10 mouse cellular contexts compared by ENCODE assay signal in the genomic region with DNA sequence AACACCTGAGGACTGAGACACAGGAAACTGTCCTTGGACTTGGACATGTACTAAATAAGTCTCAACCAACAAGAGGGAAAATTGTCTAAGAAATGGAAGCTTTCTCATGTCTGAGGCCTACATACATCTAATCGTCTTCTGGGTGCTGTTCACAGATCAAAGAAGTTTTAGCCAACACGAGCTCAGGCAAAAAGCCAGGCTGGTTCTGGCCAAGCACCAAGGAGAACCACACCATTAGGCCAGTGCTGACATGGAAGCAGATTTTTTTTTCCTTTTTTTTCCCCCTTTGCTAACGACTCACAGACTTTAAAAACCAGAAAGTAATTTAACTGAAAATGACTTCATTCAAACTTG. TPM values are rescaled to one million over a fixed set of nuclear protein-coding genes. Genes with fewer than 3 reads are reported as not detected.
DNase-seq lines count a peak whose midpoint lies in the region; ATAC-seq and TF ChIP-seq lines count a peak whose summit lies in the region.
"Had no signal": no experiment of that assay in that cellular context is flagged by ENCODE, and none has a peak within 500 bp of the region (broad histone marks: within the 10 kb centered on the region; RNA-seq: fewer than 3 reads in every experiment).

No protein-coding gene starts in this region.

- H3K27ac ChIP-seq in forebrain, postnatal 0 days (ENCODE audit: low read depth, low read length), result no peak overlapping the region
- H3K27ac ChIP-seq in forebrain, embryonic 16.5 days (ENCODE audit: low read length), result no peak overlapping the region
- no peak overlapping the region for H3K27ac ChIP-seq in liver, adult 2 months (replicated peaks; ENCODE audit: insufficient read depth, low read depth, low read length)

- no peaks in the 10 kb centered on the region for H3K27me3 ChIP-seq in forebrain, postnatal 0 days (ENCODE audit: insufficient read depth, low read length)
- no peaks in the 10 kb centered on the region for H3K27me3 ChIP-seq in forebrain, embryonic 16.5 days (replicated peaks; ENCODE audit: control insufficient read depth, insufficient read depth, low read length)
- H3K27me3 ChIP-seq in liver, adult 2 months (ENCODE audit: control insufficient read depth, insufficient read depth, low read length), result no peaks in the 10 kb centered on the region
- H3K27me3 ChIP-seq in myocyte (ENCODE audit: control insufficient read depth, insufficient read depth, insufficient read length), result no peaks in the 10 kb centered on the region

- TF ChIP-seq CTCF in forebrain, postnatal 0 days (IDR thresholded peaks at IDR 0.05; ENCODE audit: low read depth), result no peak
- no peak for TF ChIP-seq CTCF in liver, adult 2 months (IDR thresholded peaks at IDR 0.05; ENCODE audit: low read depth, low read length)

- peak; percentile 33 for DNase-seq in forebrain, postnatal 0 days
- DNase-seq in liver, adult 2 months (ENCODE audit: extremely low read depth, low read depth, low spot score), result peak; percentile 20
- no peak for DNase-seq in liver
- DNase-seq in fibroblast of lung, adult 2 months (ENCODE audit: low read depth), result peak; percentile 66
- no peak for DNase-seq in right cerebral cortex, postnatal 25 days
- DNase-seq in spleen, postnatal 36 days (ENCODE audit: low spot score in 2 of 2), result no peak
- DNase-seq: thymus, adult 2 months had no signal

- ATAC-seq in forebrain, postnatal 0 days, result no peak
- no peak for ATAC-seq in forebrain, embryonic 16.5 days
- ATAC-seq: CD4-positive, CD25-positive, alpha-beta regulatory T cell, adult 4 months had no signal

- H3K4me2 ChIP-seq in forebrain, postnatal 0 days (ENCODE audit: low read depth), result no peak overlapping the region
- H3K4me2 ChIP-seq in forebrain, embryonic 16.5 days (ENCODE audit: low read length), result no peak overlapping the region
- peak overlapping the region; percentile 93 for H3K4me2 ChIP-seq in myocyte (ENCODE audit: low read depth)

- peaks cover 6% of the 10 kb centered on the region for H3K79me2 ChIP-seq in liver, adult 2 months (ENCODE audit: control insufficient read depth, insufficient read depth, low read length)
- peaks cover 100% of the 10 kb centered on the region for H3K79me2 ChIP-seq in myocyte (ENCODE audit: control insufficient read depth, insufficient read depth)

- no peak for TF ChIP-seq POLR2A in liver, adult 2 months (IDR thresholded peaks at IDR 0.05; ENCODE audit: extremely low read depth, insufficient read depth, low read length)
- no peak for TF ChIP-seq POLR2A in myocyte (IDR thresholded peaks at IDR 0.05; ENCODE audit: insufficient read length, low read depth)

- H3ac ChIP-seq in myocyte (ENCODE audit: control insufficient read depth, insufficient read length), result no peak overlapping the region

- H3K36me3 ChIP-seq in forebrain, postnatal 0 days (ENCODE audit: insufficient read depth), result peaks cover 15% of the 10 kb centered on the region
- H3K36me3 ChIP-seq in forebrain, embryonic 16.5 days (ENCODE audit: control insufficient read depth, insufficient read depth), result no peaks in the 10 kb centered on the region; the same call in 1 of the 2 replicates
- H3K36me3 ChIP-seq in liver, adult 2 months (ENCODE audit: control insufficient read depth, insufficient read depth, low read length), result peaks cover 15% of the 10 kb centered on the region
- H3K36me3 ChIP-seq in myocyte (ENCODE audit: control insufficient read depth, insufficient read depth), result peaks cover 38% of the 10 kb centered on the region

- no peak overlapping the region for H3K9ac ChIP-seq in forebrain, postnatal 0 days
- H3K9ac ChIP-seq in forebrain, embryonic 16.5 days (replicated peaks; ENCODE audit: low read depth, low read length), result no peak overlapping the region
- H3K9ac ChIP-seq in liver, adult 2 months (ENCODE audit: low read depth, low read length), result no peak overlapping the region

- peaks cover 28% of the 10 kb centered on the region; the same call in 1 of the 2 replicates for H3K4me1 ChIP-seq in forebrain, postnatal 0 days (ENCODE audit: insufficient read depth)
- peaks cover 27% of the 10 kb centered on the region for H3K4me1 ChIP-seq in forebrain, embryonic 16.5 days (replicated peaks; ENCODE audit: control insufficient read depth, insufficient read depth, low read length)
- H3K4me1 ChIP-seq in liver, adult 2 months (ENCODE audit: control insufficient read depth, insufficient read depth, low read length), result peaks cover 6% of the 10 kb centered on the region

- H3K9me3 ChIP-seq in forebrain, postnatal 0 days (ENCODE audit: low read length), result no peaks in the 10 kb centered on the region
- no peaks in the 10 kb centered on the region for H3K9me3 ChIP-seq in forebrain, embryonic 16.5 days (ENCODE audit: control insufficient read depth, low read length)

- no peak overlapping the region for H3K4me3 ChIP-seq in forebrain, postnatal 0 days (ENCODE audit: low read depth, low read length)
- no peak overlapping the region for H3K4me3 ChIP-seq in forebrain, embryonic 16.5 days (replicated peaks; ENCODE audit: low read length)
- no peak overlapping the region for H3K4me3 ChIP-seq in liver, adult 2 months (ENCODE audit: insufficient read depth, low read depth, low read length)
- peak overlapping the region; percentile 92 for H3K4me3 ChIP-seq in myocyte

- WGBS in forebrain, postnatal 0 days, result 30% methylated on average over 3 of the region's 3 CpGs
- 20% methylated on average over 3 of the region's 3 CpGs for WGBS in forebrain, embryonic 16.5 days
- 35% methylated on average over 3 of the region's 3 CpGs for WGBS in liver, adult 2 months

TF ChIP-seq in myocyte, 11 proteins besides CTCF, POLR2A, EP300 and RAD21:
- TF ChIP-seq E2F4 (IDR thresholded peaks at IDR 0.05; ENCODE audit: insufficient read depth) (no peak), TCF12 (IDR thresholded peaks at IDR 0.05; ENCODE audit: insufficient read depth, poor library complexity, severe bottlenecking) (no peak), TCF3 (IDR thresholded peaks at IDR 0.05; ENCODE audit: insufficient read length, low read depth) (no peak), MAX (IDR thresholded peaks at IDR 0.05; ENCODE audit: low read depth) (no peak), MYOG (IDR thresholded peaks at IDR 0.05; ENCODE audit: control insufficient read depth in 1 of 3, insufficient read depth in 1 of 3, insufficient read length in 2 of 3, low read depth in 2 of 3) (no peak), MYOD1 (IDR thresholded peaks at IDR 0.05; ENCODE audit: control insufficient read depth in 1 of 3, insufficient read length in 2 of 3, low read depth in 2 of 3) (no peak), SRF (IDR thresholded peaks at IDR 0.05; ENCODE audit: control insufficient read depth, insufficient read length, low read depth) (no peak), REST (IDR thresholded peaks at IDR 0.05; ENCODE audit: insufficient read depth, insufficient read length) (no peak), POLR2AphosphoS2 (IDR thresholded peaks at IDR 0.05; ENCODE audit: insufficient read length, low read depth) (no peak), USF1 (IDR thresholded peaks at IDR 0.05; ENCODE audit: low read depth) (no peak), CEBPB (IDR thresholded peaks at IDR 0.05; ENCODE audit: insufficient read depth, poor library complexity, severe bottlenecking) (no peak)

RNA-seq across cellular contexts. Expression of a gene that starts 5.3 kb away (rescaled TPM):
- 89.3 and 116 TPM in 2 replicates for total RNA-seq in forebrain, postnatal 0 days (2014; rRNA removed)
- polyA plus RNA-seq in forebrain, postnatal 0 days (2015; fragmentation: Nextera tagmentation; extraction: Ambion mirVana), result 36.2 and 37.3 TPM in 2 replicates
- polyA plus RNA-seq in forebrain, embryonic 16.5 days (2015; fragmentation: Nextera tagmentation; extraction: Ambion mirVana), result 17.6 and 21.3 TPM in 2 replicates
- 16.8 and 18.4 TPM in 2 replicates for total RNA-seq in liver, adult 2 months (2014; rRNA removed)
- polyA plus RNA-seq in liver, adult 2 months (2012; rRNA removed), result 18.3 and 23.9 TPM in 2 replicates
- 768 TPM for polyA plus RNA-seq in myocyte (2012; fragmentation: generic; extraction: Trizol)

RNA-seq across cellular contexts. Expression of a gene that starts 29.6 kb away (rescaled TPM):
- total RNA-seq in forebrain, postnatal 0 days (2014; rRNA removed), result 7.1 and 10.5 TPM in 2 replicates
- polyA plus RNA-seq in forebrain, postnatal 0 days (2015; fragmentation: Nextera tagmentation; extraction: Ambion mirVana), result 4.5 and 6.3 TPM in 2 replicates
- 4.1 and 7.1 TPM in 2 replicates for polyA plus RNA-seq in forebrain, embryonic 16.5 days (2015; fragmentation: Nextera tagmentation; extraction: Ambion mirVana)
- not detected in 2 replicates for total RNA-seq in liver, adult 2 months (2014; rRNA removed)
- not detected in 2 replicates for polyA plus RNA-seq in liver, adult 2 months (2012; rRNA removed)
- 0.06 TPM for polyA plus RNA-seq in myocyte (2012; fragmentation: generic; extraction: Trizol)
- polyA plus RNA-seq: CD4-positive, CD25-positive, alpha-beta regulatory T cell, adult 4 months had no signal

Comparison
In these comparisons a context has a peak if more than half of its experiments do, and no peak if none do; other contexts are left out.
1. DNase-seq: peak in forebrain, postnatal 0 days (single experiment), liver, adult 2 months (single experiment) and fibroblast of lung, adult 2 months (single experiment); none in liver (single experiment), right cerebral cortex, postnatal 25 days (single experiment) and spleen, postnatal 36 days (0 of 2).
2. RNA of a gene that starts 5.3 kb away (polyA plus RNA-seq): 768 TPM in myocyte (single experiment); 36.2 to 37.3 TPM in forebrain, postnatal 0 days, 17.6 to 21.3 TPM in forebrain, embryonic 16.5 days and 18.3 to 23.9 TPM in liver, adult 2 months; every median in the first group is over 10 times any median in the second.